Mouse (Mus musculus) limb, embryonic 13.5 days (tissue): ENCODE data around the gene Hic1. TPM values are rescaled to one million over a fixed set of nuclear protein-coding genes. Genes with fewer than 3 reads are reported as not detected.

Experiments
- ATAC-seq: fragments of 200-750 bp; cut with Nextera tagmentation; 2 replicates; pipeline ENCODE4 v1.8.0; 2017; ENCODE audit warnings: low read depth, moderate number of reproducible peaks, moderate TSS enrichment; ENCODE audit not compliant: low FRiP score
- H3K27ac ChIP-seq: fragments of 300-500 bp; sonication (generic); 2 replicates; pipeline ENCODE4 v1.5.1; 2015; ENCODE audit warnings: inconsistent platforms, mild to moderate bottlenecking, moderate library complexity
- H3K27me3 ChIP-seq: fragments of 300-500 bp; sonication (generic); 2 replicates; pipeline ENCODE4 v1.6.1; 2015; ENCODE audit warnings: mild to moderate bottlenecking, inconsistent platforms
- H3K36me3 ChIP-seq: fragments of 300-500 bp; sonication (generic); 2 replicates; pipeline ENCODE4 v1.6.1; 2015; ENCODE audit warnings: inconsistent platforms, mild to moderate bottlenecking, moderate library complexity
- H3K4me1 ChIP-seq: fragments of 300-500 bp; sonication (generic); 2 replicates; pipeline ENCODE4 v1.6.1; 2015; ENCODE audit warnings: inconsistent platforms
- H3K4me2 ChIP-seq: fragments of 300-500 bp; sonication (generic); replicated peaks from 2 replicates; pipeline ENCODE4 v1.6.1; 2015; ENCODE audit warnings: inconsistent platforms, mild to moderate bottlenecking, moderate library complexity
- H3K4me3 ChIP-seq: fragments of 300-500 bp; sonication (generic); 2 replicates; pipeline ENCODE4 v1.5.1; 2015; ENCODE audit warnings: moderate library complexity, mild to moderate bottlenecking, inconsistent platforms
- H3K9ac ChIP-seq: fragments of 300-500 bp; sonication (generic); 2 replicates; pipeline ENCODE4 v1.6.1; 2015; ENCODE audit warnings: mild to moderate bottlenecking, inconsistent platforms
- H3K9me3 ChIP-seq: fragments of 300-500 bp; sonication (generic); 2 replicates; pipeline ENCODE4 v1.6.1; 2016; ENCODE audit warnings: inconsistent platforms
- WGBS: fragments of 180-500 bp; shearing (Covaris S2); methylation state at CpG from one replicate; pipeline ENCODE4 v1.1.7; 2015; 5-methylcytosine and 5-hydroxymethylcytosine counted together
- polyA plus RNA-seq: library from polyadenylated mRNA; unstranded; fragments of >200 nt; fragmentation: Nextera tagmentation; extraction: Ambion mirVana; gene quantifications from 2 replicates; pipeline ENCODE4 v1.2.1, GENCODE M21; 2015

The Hic1 gene
- polyA plus RNA-seq, 1 experiment from 2014 or later: 28.2 TPM

- Histone ChIP-seq H3K27me3 (no peaks in the 10 kb centered on the region), H3K4me2 (no peak overlapping the region), H3K9me3 (no peaks in the 10 kb centered on the region), H3K4me1 (peaks cover 95% of the 10 kb centered on the region), H3K4me3 (no peak overlapping the region), H3K27ac (peak overlapping the region; percentile 48; the same call in 1 of the 2 replicates), H3K9ac (no peak overlapping the region), H3K36me3 (0 out of 2 replicates have a peak, but pooled peaks cover 4% of the 10 kb centered on the region)
- ATAC-seq: no peak
- 46% methylated on average over 5 of the region's 5 CpGs for WGBS
Measured at GRCm38 (mm10) chr11:75136666-75137398, 32.5 kb downstream of the Hic1 start.

- no peak for ATAC-seq
- H3K4me1 ChIP-seq: peaks cover 81% of the 10 kb centered on the region
- no peak overlapping the region for H3K4me3 ChIP-seq
- H3K4me2 ChIP-seq: no peak overlapping the region
- H3K27me3 ChIP-seq: no peaks in the 10 kb centered on the region
- 87% methylated on average over 4 of the region's 4 CpGs for WGBS
- H3K9me3 ChIP-seq: no peaks in the 10 kb centered on the region
- H3K27ac ChIP-seq: peak overlapping the region; percentile 40; the same call in 1 of the 2 replicates
- H3K36me3 ChIP-seq: 0 out of 2 replicates have a peak, but pooled peaks cover under 1% of the 10 kb centered on the region
- no peak overlapping the region for H3K9ac ChIP-seq
Measured at GRCm38 (mm10) chr11:75135358-75135757, 34.0 kb downstream of the Hic1 start.

- ATAC-seq: no peak
- WGBS: 31% methylated on average over 5 of the region's 5 CpGs
- Histone ChIP-seq H3K9ac (no peak overlapping the region), H3K27me3 (no peaks in the 10 kb centered on the region), H3K27ac (peak overlapping the region; percentile 40; the same call in 1 of the 2 replicates), H3K4me2 (no peak overlapping the region), H3K4me3 (no peak overlapping the region), H3K36me3 (no peaks in the 10 kb centered on the region), H3K9me3 (no peaks in the 10 kb centered on the region), H3K4me1 (peaks cover 73% of the 10 kb centered on the region)
Measured at GRCm38 (mm10) chr11:75134485-75135068, 34.7 kb downstream of the Hic1 start.

- H3K9ac ChIP-seq: 0 out of 2 replicates have a peak overlapping the region, but pooled peaks have one; percentile 14
- H3K27me3 ChIP-seq: no peaks in the 10 kb centered on the region
- no peaks in the 10 kb centered on the region for H3K9me3 ChIP-seq
- H3K4me3 ChIP-seq: no peak overlapping the region
- H3K4me2 ChIP-seq: no peak overlapping the region
- peak overlapping the region; percentile 64 for H3K27ac ChIP-seq
- H3K4me1 ChIP-seq: peaks cover 67% of the 10 kb centered on the region
- no peaks in the 10 kb centered on the region for H3K36me3 ChIP-seq
- ATAC-seq: 0 out of 2 replicates have a peak, but pooled peaks have one; percentile 32
- WGBS: 1% methylated on average over 2 of the region's 2 CpGs
Measured at GRCm38 (mm10) chr11:75133951-75134350, 35.4 kb downstream of the Hic1 start.

- Histone ChIP-seq H3K27ac (peak overlapping the region; percentile 64; the same call in 1 of the 2 replicates), H3K27me3 (no peaks in the 10 kb centered on the region), H3K36me3 (0 out of 2 replicates have a peak, but pooled peaks cover 2% of the 10 kb centered on the region), H3K4me3 (no peak overlapping the region), H3K9ac (0 out of 2 replicates have a peak overlapping the region, but pooled peaks have one; percentile 14), H3K4me2 (no peak overlapping the region), H3K4me1 (peaks cover 61% of the 10 kb centered on the region), H3K9me3 (no peaks in the 10 kb centered on the region)
- no peak for ATAC-seq
- whole genome bisulfite sequencing: 87% methylated on average over 5 of the region's 5 CpGs
Measured at GRCm38 (mm10) chr11:75133391-75133790, 35.9 kb downstream of the Hic1 start.

- H3K4me3 ChIP-seq: no peak overlapping the region
- no peak for ATAC-seq
- H3K9me3 ChIP-seq: no peaks in the 10 kb centered on the region
- H3K27ac ChIP-seq: no peak overlapping the region
- H3K9ac ChIP-seq: no peak overlapping the region
- peaks cover 51% of the 10 kb centered on the region for H3K4me1 ChIP-seq
- H3K36me3 ChIP-seq: 0 out of 2 replicates have a peak, but pooled peaks cover 2% of the 10 kb centered on the region
- H3K27me3 ChIP-seq: no peaks in the 10 kb centered on the region
- no peak overlapping the region for H3K4me2 ChIP-seq
- 72% methylated on average over 5 of the region's 5 CpGs for WGBS
Measured at GRCm38 (mm10) chr11:75132278-75132677, 37.0 kb downstream of the Hic1 start.

GRCm38 (mm10) chr11:75131300-75131699, 38.0 kb downstream of the Hic1 start:
- no peak overlapping the region for H3K9ac ChIP-seq
- no peak overlapping the region for H3K4me2 ChIP-seq
- no peak overlapping the region for H3K27ac ChIP-seq
- H3K27me3 ChIP-seq: no peaks in the 10 kb centered on the region
- WGBS: 75% methylated on average over 4 of the region's 4 CpGs
- H3K4me3 ChIP-seq: no peak overlapping the region
- no peak for ATAC-seq
- H3K4me1 ChIP-seq: peaks cover 42% of the 10 kb centered on the region
- 0 out of 2 replicates have a peak, but pooled peaks cover 2% of the 10 kb centered on the region for H3K36me3 ChIP-seq
- H3K9me3 ChIP-seq: no peaks in the 10 kb centered on the region

GRCm38 (mm10) chr11:75129481-75129880, 39.8 kb downstream of the Hic1 start:
- no peak for ATAC-seq
- Histone ChIP-seq H3K27ac (no peak overlapping the region), H3K36me3 (0 out of 2 replicates have a peak, but pooled peaks cover 2% of the 10 kb centered on the region), H3K4me2 (no peak overlapping the region), H3K9ac (no peak overlapping the region), H3K27me3 (no peaks in the 10 kb centered on the region), H3K4me1 (peaks cover 23% of the 10 kb centered on the region), H3K4me3 (no peak overlapping the region), H3K9me3 (no peaks in the 10 kb centered on the region)
- 96% methylated on average over 6 of the region's 6 CpGs for WGBS

- no peak overlapping the region for H3K27ac ChIP-seq
- no peak overlapping the region for H3K4me2 ChIP-seq
- no peaks in the 10 kb centered on the region for H3K4me1 ChIP-seq
- H3K4me3 ChIP-seq: no peak overlapping the region
- H3K9ac ChIP-seq: no peak overlapping the region
- ATAC-seq: no peak
- no peaks in the 10 kb centered on the region for H3K9me3 ChIP-seq
- H3K36me3 ChIP-seq: 0 out of 2 replicates have a peak, but pooled peaks cover 2% of the 10 kb centered on the region
- no peaks in the 10 kb centered on the region for H3K27me3 ChIP-seq
- WGBS: 91% methylated on average over 3 of the region's 3 CpGs
Measured at GRCm38 (mm10) chr11:75126384-75126783, 42.9 kb downstream of the Hic1 start.

GRCm38 (mm10) chr11:75124406-75124805, 44.9 kb downstream of the Hic1 start:
- H3K9me3 ChIP-seq: no peaks in the 10 kb centered on the region
- H3K4me3 ChIP-seq: no peak overlapping the region
- ATAC-seq: no peak
- no peak overlapping the region for H3K4me2 ChIP-seq
- H3K27ac ChIP-seq: no peak overlapping the region
- H3K36me3 ChIP-seq: 0 out of 2 replicates have a peak, but pooled peaks cover 2% of the 10 kb centered on the region
- H3K9ac ChIP-seq: no peak overlapping the region
- no peaks in the 10 kb centered on the region for H3K27me3 ChIP-seq
- H3K4me1 ChIP-seq: peaks cover 17% of the 10 kb centered on the region
- 89% methylated on average over 2 of the region's 2 CpGs for WGBS

GRCm38 (mm10) chr11:75121348-75121747, 48.0 kb downstream of the Hic1 start:
- WGBS: 55% methylated on average over 1 of the region's 1 CpGs
- no peak overlapping the region for H3K27ac ChIP-seq
- H3K4me1 ChIP-seq: peaks cover 26% of the 10 kb centered on the region
- H3K4me3 ChIP-seq: no peak overlapping the region
- H3K9me3 ChIP-seq: no peaks in the 10 kb centered on the region
- no peak overlapping the region for H3K9ac ChIP-seq
- no peak for ATAC-seq
- H3K27me3 ChIP-seq: no peaks in the 10 kb centered on the region
- no peak overlapping the region for H3K4me2 ChIP-seq
- no peaks in the 10 kb centered on the region for H3K36me3 ChIP-seq

- Histone ChIP-seq H3K27ac (no peak overlapping the region), H3K9ac (no peak overlapping the region), H3K27me3 (no peaks in the 10 kb centered on the region), H3K4me2 (no peak overlapping the region), H3K9me3 (no peaks in the 10 kb centered on the region), H3K4me1 (peaks cover 31% of the 10 kb centered on the region), H3K4me3 (no peak overlapping the region), H3K36me3 (no peaks in the 10 kb centered on the region)
- no peak for ATAC-seq
- 80% methylated on average over 3 of the region's 3 CpGs for WGBS
Measured at GRCm38 (mm10) chr11:75119841-75120240, 49.5 kb downstream of the Hic1 start.
